Mouse (Mus musculus) c-Kit-positive CD71-positive TER-119-negative erythroid progenitor cells, embryonic 14.5 days (primary cell): ENCODE measurements at regions not wholly inside any gene's neighbourhood (a gene's known extent, or its start where the extent isn't known, plus 50 kb on each side); places are given as distances from the start of the nearest gene placed in this dataset.

Experiments used
- DNase-seq: peaks from one replicate; pipeline ENCODE4 v3.0.0-alpha.2; 2013; ENCODE audit warnings: low read depth

GRCm38 (mm10) chr12:54273506-54273905, 69.8 kb upstream of the Egln3 start:
- DNase-seq: no peak

DNA sequence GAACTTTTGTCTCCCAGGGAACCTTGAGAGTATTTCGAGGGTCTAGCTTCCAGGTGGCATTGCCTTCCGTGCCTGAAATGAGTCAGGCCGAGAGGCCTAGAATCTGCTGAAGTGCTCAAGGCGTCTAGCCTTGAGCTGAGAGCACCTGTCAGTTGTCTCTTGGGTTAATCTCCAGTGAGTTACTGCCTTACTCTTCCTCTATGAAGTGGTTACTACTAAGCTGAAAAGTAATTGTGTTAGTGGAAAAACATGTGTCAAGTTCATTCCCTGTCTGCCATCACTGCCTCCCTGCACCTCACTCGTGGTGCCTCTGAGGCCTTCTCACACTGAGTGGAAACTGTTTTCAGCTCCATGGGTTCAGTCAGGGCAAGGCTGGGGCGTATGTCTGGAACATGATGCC, 69.0 kb upstream of the Egln3 start:
- DNase-seq: no peak

DNA sequence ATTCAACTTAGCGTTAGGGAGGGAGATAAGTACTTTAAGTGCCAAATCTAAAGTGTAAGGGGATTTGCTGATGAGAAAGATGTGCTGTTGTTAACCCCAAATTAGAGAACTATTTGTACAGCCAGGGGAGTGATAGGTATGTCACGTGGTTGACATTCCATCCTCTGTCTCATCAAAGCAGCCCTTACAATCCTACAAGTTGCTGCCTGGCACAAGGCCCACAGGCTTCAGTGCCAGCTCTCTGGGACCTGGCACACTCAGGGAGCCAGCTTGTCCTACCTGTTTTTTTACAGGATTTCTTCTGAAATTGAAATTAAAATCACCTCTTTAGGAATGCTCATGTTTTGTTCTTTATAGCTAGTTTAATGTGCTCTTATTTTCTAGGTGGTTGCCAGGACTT, 68.6 kb upstream of the Egln3 start:
- DNase-seq: no peak

DNA sequence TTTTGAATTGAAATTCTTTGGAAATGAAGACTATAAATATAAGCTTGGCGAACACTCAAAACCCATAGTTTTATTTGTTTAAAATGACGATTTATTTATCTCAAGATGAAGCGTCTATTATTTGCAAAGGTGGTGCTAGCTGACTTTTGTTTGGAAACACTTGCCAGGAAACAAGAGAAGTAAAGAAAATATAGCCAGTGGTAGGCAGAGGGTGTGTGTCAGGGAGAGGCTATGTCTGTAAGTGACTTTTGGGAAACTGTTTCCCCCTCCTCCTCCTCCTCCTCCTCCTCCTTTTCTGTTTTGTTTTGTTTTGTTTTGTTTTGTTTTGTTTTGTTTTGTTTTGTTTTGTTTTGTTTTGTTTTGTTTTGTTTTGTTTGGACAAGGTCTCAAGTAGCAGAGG, 62.2 kb upstream of the Egln3 start:
- no peak for DNase-seq

GRCm38 (mm10) chr12:54264893-54265835, 61.5 kb upstream of the Egln3 start:
- no peak for DNase-seq

GRCm38 (mm10) chr12:54264418-54264733, 60.7 kb upstream of the Egln3 start:
- no peak for DNase-seq

DNA sequence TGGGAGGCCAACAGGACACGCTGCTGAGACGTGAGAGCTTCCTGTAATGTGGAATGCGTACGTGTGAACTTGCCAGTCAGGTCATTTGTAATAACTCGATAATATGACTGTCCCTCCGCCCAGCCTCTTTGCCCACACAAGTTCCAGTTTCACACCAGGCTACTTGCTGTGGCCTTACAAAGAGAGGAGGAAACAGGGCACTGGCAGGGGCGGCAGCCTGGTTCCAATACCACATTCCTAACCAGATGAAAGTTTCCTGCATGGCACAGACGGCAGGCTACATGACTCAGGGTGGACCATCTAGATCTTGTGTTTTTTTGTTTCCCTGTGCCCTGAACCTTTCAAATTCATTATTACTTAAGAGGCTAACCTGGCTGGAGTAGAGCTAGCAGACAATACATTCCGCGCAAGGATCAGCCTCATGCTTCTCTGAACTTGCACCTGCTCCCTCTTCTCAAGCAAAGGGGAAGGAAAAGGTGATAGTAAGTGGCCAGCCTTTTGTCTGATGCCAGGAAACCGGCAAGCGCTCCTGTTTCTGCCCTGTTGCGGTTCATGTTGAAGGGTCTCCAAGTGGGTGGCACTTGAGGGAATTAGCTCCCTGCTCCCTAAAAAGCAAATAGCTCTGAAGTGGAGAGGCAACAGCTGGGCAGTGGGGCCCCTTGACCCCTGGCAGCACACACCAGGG, 60.2 kb upstream of the Egln3 start:
- DNase-seq: no peak

GRCm38 (mm10) chr12:54262236-54263005, 58.8 kb upstream of the Egln3 start:
- no peak for DNase-seq

DNA sequence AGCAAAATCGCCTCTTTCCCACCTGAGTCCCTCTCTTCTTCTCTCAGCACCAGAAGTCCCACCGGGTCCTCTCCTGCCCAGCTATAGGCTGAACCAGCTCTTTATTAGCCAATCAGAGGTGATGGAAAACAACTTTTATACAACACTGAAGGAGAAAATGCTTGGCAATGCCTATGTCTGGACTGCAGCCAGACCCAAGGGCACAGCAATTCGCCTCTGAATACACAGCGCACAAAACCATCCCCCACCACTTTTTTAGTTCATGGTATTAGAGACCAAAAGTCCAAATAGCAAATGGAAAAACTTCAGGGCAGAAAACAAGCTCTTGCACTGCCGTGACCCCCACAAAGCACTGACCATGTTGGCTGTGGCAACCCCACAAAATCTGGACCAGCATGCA, 57.8 kb upstream of the Egln3 start:
- DNase-seq: no peak

- no peak for DNase-seq
These were observed 56.8 kb upstream of the Egln3 start for GRCm38 (mm10) chr12:54260502-54260901.

GRCm38 (mm10) chr12:54257776-54258433, 54.2 kb upstream of the Egln3 start:
- no peak for DNase-seq

DNA sequence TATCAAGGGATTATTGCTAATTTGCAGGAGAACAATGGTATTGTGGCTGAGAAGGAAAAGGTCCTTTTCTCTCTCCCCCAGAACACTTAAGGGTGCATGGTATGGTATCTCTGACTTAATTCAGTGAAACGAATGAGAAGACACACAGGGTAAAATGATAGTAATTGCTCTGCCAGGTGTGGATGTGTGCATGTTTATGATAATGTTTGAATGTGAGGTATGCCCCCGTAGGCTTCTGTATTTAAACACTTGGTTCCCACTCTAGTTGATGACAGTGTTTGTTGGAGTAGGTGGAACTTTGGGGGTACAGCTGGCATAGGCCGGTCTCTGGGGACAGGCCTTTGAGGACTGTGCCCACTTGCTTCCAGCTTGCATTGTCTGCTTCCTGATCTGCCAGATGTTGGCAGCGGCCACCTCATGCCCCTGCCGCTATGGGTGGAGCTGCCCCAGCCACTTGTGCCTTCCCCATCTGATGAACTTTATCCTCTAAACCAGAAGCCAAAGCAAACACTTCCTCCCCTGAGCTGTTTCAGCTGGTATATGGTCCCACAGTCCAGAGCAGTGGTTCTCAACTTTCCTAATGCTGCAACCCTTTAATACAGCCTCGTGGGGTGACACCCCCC, 53.0 kb upstream of the Egln3 start:
- DNase-seq: no peak
